Mouse (Mus musculus) C3H10T1/2 (cell line): ENCODE results near the gene Arfgap3. TPM values are rescaled to one million over a fixed set of nuclear protein-coding genes. Genes with fewer than 3 reads are reported as not detected.

Experiments
- polyA plus RNA-seq, 2 experiments: library from polyadenylated mRNA; unstranded; fragments of >200 nt; fragmentation: generic; extraction: Trizol; gene quantifications; one replicate each; pipeline ENCODE4 v1.2.1; 2012; ENCODE audit warnings: missing spikeins in 2 of 2

Arfgap3 gene
- polyA plus RNA-seq, result 10 to 100 TPM; 22.3 to 61.1 TPM

GRCm38 (mm10) chr15:83349954-83350711, at the start of gene Arfgap3:
TSS of gene Arfgap3 (minus strand) at chr15:83350247.

GRCm38 (mm10) chr15:83251176-83252004, 98.7 kb downstream of the Arfgap3 start, which contains the start of gene A4galt:
TSS of gene A4galt (minus strand) at chr15:83251774.

Other genes with a start within 250 kb of the Arfgap3 start
- 100 to 1,000 TPM; 118 to 158 TPM for gene Rrp7a, start 227.4 kb downstream of the Arfgap3 start, polyA plus RNA-seq
- 100 to 1,000 TPM in 1 of 2 experiments, 10 to 100 TPM in 1; 64.8 to 118 TPM for gene Poldip3, start 200.9 kb downstream of the Arfgap3 start, polyA plus RNA-seq
- 100 to 1,000 TPM; 220 to 732 TPM for gene Cyb5r3, start 177.7 kb downstream of the Arfgap3 start, polyA plus RNA-seq
- 10 to 100 TPM in 1 of 2 experiments, 1 to 10 TPM in 1; 4.5 to 38.1 TPM for gene A4galt, start 98.5 kb downstream of the Arfgap3 start, polyA plus RNA-seq
- 10 to 100 TPM; 11.0 to 77.0 TPM for gene Pacsin2, start 114.4 kb upstream of the Arfgap3 start, polyA plus RNA-seq
- gene Ttll1, start 160.6 kb upstream of the Arfgap3 start, polyA plus RNA-seq, result 10 to 100 TPM; 13.5 to 38.7 TPM
- gene Bik, start 176.6 kb upstream of the Arfgap3 start, polyA plus RNA-seq, result under 1 TPM in 1 of 2 experiments, not detected in 1; 0.09 TPM
- 1,000 to 10,000 TPM in 1 of 2 experiments, 100 to 1,000 TPM in 1; 843 to 1,026 TPM for gene Tspo, start 213.3 kb upstream of the Arfgap3 start, polyA plus RNA-seq
- 10 to 100 TPM; 44.3 to 46.0 TPM for gene Mcat, start 213.5 kb upstream of the Arfgap3 start, polyA plus RNA-seq
- gene Ttll12, start 244.9 kb upstream of the Arfgap3 start, polyA plus RNA-seq, result 10 to 100 TPM; 42.3 to 84.9 TPM